Mouse (Mus musculus): ENCODE measurements around the gene Ranbp17. TPM values are rescaled to one million over a fixed set of nuclear protein-coding genes. Genes with fewer than 3 reads are reported as not detected.
A peak's percentile ranks its signal among the peaks of the same experiment; 100 is the strongest.

Ranbp17 gene
- total and polyA plus RNA-seq, 3 experiments: 0.09 TPM; not detected in 2

GRCm38 (mm10) chr11:33485746-33486145, 27.8 kb downstream of the Ranbp17 start:
- no peak overlapping the region for H3K27ac ChIP-seq (ENCODE audit: insufficient read depth, low read depth)
- TF ChIP-seq MXI1 (IDR thresholded peaks at IDR 0.05; ENCODE audit: low read depth, low read length): no peak
- no peak for TF ChIP-seq POLR2AphosphoS2 (IDR thresholded peaks at IDR 0.05; ENCODE audit: low read depth, low read length)
- no peak for TF ChIP-seq USF2 (conservative IDR thresholded peaks at IDR 0.05; ENCODE audit: low read depth, low read length)
- TF ChIP-seq JUN (IDR thresholded peaks at IDR 0.05; ENCODE audit: insufficient read depth, low read depth, low read length): no peak
- TF ChIP-seq NRF1 (IDR thresholded peaks at IDR 0.05; ENCODE audit: low read depth, low read length): no peak
- DNase-seq (ENCODE audit: extremely low read depth): no peak
- H3K36me3 ChIP-seq (replicated peaks in 1 of 2; ENCODE audit: control insufficient read depth in 1 of 2, insufficient read depth in 1 of 2, low read length in 1 of 2): no peaks in the 10 kb centered on the region
- 0 out of 4 replicates have a peak, but pooled peaks cover 0 to 4% of the 10 kb centered on the region in 2 experiments for H3K4me1 ChIP-seq (ENCODE audit: control insufficient read depth in 1 of 2, insufficient read depth in 2 of 2)
- in situ Hi-C loops (cut with MboI; ENCODE audit: low pct_ligation_motif_present, low pct_unique_long_range_greater_than_20kb, low sequenced_read_pairs): no loop called here
- dilution Hi-C loops (cut with MboI; ENCODE audit: extremely low pct_ligation_motif_present, extremely low pct_unique_long_range_greater_than_20kb, low sequenced_read_pairs): no loop called here
- no peaks in the 10 kb centered on the region for H3K27me3 ChIP-seq (replicated peaks)
- no peaks in the 10 kb centered on the region for H3K9me3 ChIP-seq (replicated peaks; ENCODE audit: low read length)
- no peak overlapping the region for H3K9ac ChIP-seq (ENCODE audit: insufficient read depth, low read depth)
- H3K79me2 ChIP-seq (replicated peaks; ENCODE audit: control insufficient read depth, extremely low read depth, insufficient read depth, poor library complexity, severe bottlenecking): no peaks in the 10 kb centered on the region
- H3K4me3 ChIP-seq (replicated peaks in 1 of 3; ENCODE audit: low read depth in 2 of 3, low read length in 2 of 3, poor library complexity in 1 of 3): no peak overlapping the region
- no peak overlapping the region for H3K4me2 ChIP-seq (ENCODE audit: insufficient read depth, low read depth, poor library complexity, severe bottlenecking)

GRCm38 (mm10) chr11:33480410-33480809, 33.1 kb downstream of the Ranbp17 start:
- H3K79me2 ChIP-seq (replicated peaks; ENCODE audit: control insufficient read depth, extremely low read depth, insufficient read depth, poor library complexity, severe bottlenecking): no peaks in the 10 kb centered on the region
- H3K27me3 ChIP-seq (replicated peaks): no peaks in the 10 kb centered on the region
- H3K4me2 ChIP-seq (ENCODE audit: insufficient read depth, low read depth, poor library complexity, severe bottlenecking): no peak overlapping the region
- H3K27ac ChIP-seq (ENCODE audit: insufficient read depth, low read depth): no peak overlapping the region
- no peaks in the 10 kb centered on the region for H3K4me1 ChIP-seq (ENCODE audit: control insufficient read depth in 1 of 2, insufficient read depth in 2 of 2)
- H3K4me3 ChIP-seq (replicated peaks in 1 of 3; ENCODE audit: low read depth in 2 of 3, low read length in 2 of 3, poor library complexity in 1 of 3): no peak overlapping the region
- no peak for DNase-seq (ENCODE audit: extremely low read depth)
- dilution Hi-C loops (cut with MboI; ENCODE audit: extremely low pct_ligation_motif_present, extremely low pct_unique_long_range_greater_than_20kb, low sequenced_read_pairs): no loop called here
- no peak overlapping the region for H3K9ac ChIP-seq (ENCODE audit: insufficient read depth, low read depth)
- no peaks in the 10 kb centered on the region for H3K36me3 ChIP-seq (replicated peaks in 1 of 2; ENCODE audit: control insufficient read depth in 1 of 2, insufficient read depth in 1 of 2, low read length in 1 of 2)
- 0 out of 4 replicates have a peak, but pooled peaks of 1 of the 2 experiments have one; percentile 7 for TF ChIP-seq CTCF (conservative IDR thresholded peaks at IDR 0.05 in 1 of 2, IDR thresholded peaks at IDR 0.05 in 1 of 2; ENCODE audit: low read depth in 2 of 2, low read length in 2 of 2)
- no peak for TF ChIP-seq MAX (IDR thresholded peaks at IDR 0.05; ENCODE audit: low read length)
- no peak for TF ChIP-seq GABPA (IDR thresholded peaks at IDR 0.05; ENCODE audit: insufficient replicate concordance, low read depth, low read length)
- 0 out of 2 replicates have a peak, but pooled peaks have one; percentile 16 for TF ChIP-seq BHLHE40 (IDR thresholded peaks at IDR 0.05; ENCODE audit: low read depth, low read length)
- TF ChIP-seq RAD21 (IDR thresholded peaks at IDR 0.05; ENCODE audit: low read depth, low read length): no peak
- TF ChIP-seq UBTF (IDR thresholded peaks at IDR 0.05; ENCODE audit: low read depth, low read length): no peak
- TF ChIP-seq POLR2AphosphoS2 (IDR thresholded peaks at IDR 0.05; ENCODE audit: low read depth, low read length): no peak
- no peak for TF ChIP-seq ETS1 (conservative IDR thresholded peaks at IDR 0.05; ENCODE audit: low read depth, low read length)
- in situ Hi-C loops (cut with MboI; ENCODE audit: low pct_ligation_motif_present, low pct_unique_long_range_greater_than_20kb, low sequenced_read_pairs): no loop called here
- no peaks in the 10 kb centered on the region for H3K9me3 ChIP-seq (replicated peaks; ENCODE audit: low read length)

DNA sequence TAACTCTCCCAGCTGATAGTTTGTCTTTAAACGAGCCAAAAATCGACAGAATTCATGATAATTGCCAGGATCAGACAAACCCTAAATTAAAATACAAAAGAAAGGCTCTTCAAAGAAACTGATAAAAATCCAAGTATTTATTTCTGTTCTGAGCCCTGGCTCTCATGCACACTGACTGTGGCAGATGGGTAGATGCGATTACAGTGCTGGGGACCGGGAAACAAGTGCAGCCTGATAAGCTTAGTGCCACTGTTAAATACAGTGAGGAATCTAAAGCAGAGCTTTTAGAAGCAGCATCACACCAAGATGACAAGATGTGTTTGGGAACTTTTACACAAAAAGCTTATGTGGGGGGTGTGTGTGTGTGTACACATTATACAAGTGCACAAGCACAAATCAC, 34.3 kb downstream of the Ranbp17 start:
- DNase-seq (ENCODE audit: extremely low read depth): no peak
- no peaks in the 10 kb centered on the region for H3K9me3 ChIP-seq (replicated peaks; ENCODE audit: low read length)
- H3K27ac ChIP-seq (ENCODE audit: insufficient read depth, low read depth): no peak overlapping the region
- no peaks in the 10 kb centered on the region for H3K27me3 ChIP-seq (replicated peaks)
- H3K4me1 ChIP-seq (ENCODE audit: control insufficient read depth in 1 of 2, insufficient read depth in 2 of 2): no peaks in the 10 kb centered on the region
- dilution Hi-C loops (cut with MboI; ENCODE audit: extremely low pct_ligation_motif_present, extremely low pct_unique_long_range_greater_than_20kb, low sequenced_read_pairs): no loop called here
- H3K79me2 ChIP-seq (replicated peaks; ENCODE audit: control insufficient read depth, extremely low read depth, insufficient read depth, poor library complexity, severe bottlenecking): no peaks in the 10 kb centered on the region
- TF ChIP-seq PAX5 (IDR thresholded peaks at IDR 0.05; ENCODE audit: low read length) (no peak), ELF1 (IDR thresholded peaks at IDR 0.05; ENCODE audit: low read depth, low read length) (no peak), SIN3A (IDR thresholded peaks at IDR 0.05; ENCODE audit: low read length) (no peak), MEF2A (IDR thresholded peaks at IDR 0.05; ENCODE audit: borderline replicate concordance, low read depth, low read length) (no peak), TCF12 (IDR thresholded peaks at IDR 0.05; ENCODE audit: low read depth, low read length) (no peak), ZKSCAN1 (IDR thresholded peaks at IDR 0.05; ENCODE audit: borderline replicate concordance, low read depth, low read length) (no peak), RAD21 (IDR thresholded peaks at IDR 0.05; ENCODE audit: low read depth, low read length) (no peak), UBTF (IDR thresholded peaks at IDR 0.05; ENCODE audit: low read depth, low read length) (no peak), CTCF (conservative IDR thresholded peaks at IDR 0.05 in 1 of 2, IDR thresholded peaks at IDR 0.05 in 1 of 2; ENCODE audit: low read depth in 2 of 2, low read length in 2 of 2) (no peak), USF2 (conservative IDR thresholded peaks at IDR 0.05; ENCODE audit: low read depth, low read length) (no peak), E2F4 (IDR thresholded peaks at IDR 0.05; ENCODE audit: insufficient replicate concordance, low read depth, low read length) (no peak), CHD2 (IDR thresholded peaks at IDR 0.05; ENCODE audit: low read length) (no peak), EP300 (IDR thresholded peaks at IDR 0.05; ENCODE audit: low read length) (no peak), SMC3 (IDR thresholded peaks at IDR 0.05; ENCODE audit: low read depth, low read length) (no peak), MYC (IDR thresholded peaks at IDR 0.05; ENCODE audit: low read depth, low read length) (no peak), USF1 (IDR thresholded peaks at IDR 0.05; ENCODE audit: low read depth, low read length) (no peak)
- H3K4me2 ChIP-seq (ENCODE audit: insufficient read depth, low read depth, poor library complexity, severe bottlenecking): no peak overlapping the region
- H3K36me3 ChIP-seq (replicated peaks in 1 of 2; ENCODE audit: control insufficient read depth in 1 of 2, insufficient read depth in 1 of 2, low read length in 1 of 2): no peaks in the 10 kb centered on the region
- in situ Hi-C loops (cut with MboI; ENCODE audit: low pct_ligation_motif_present, low pct_unique_long_range_greater_than_20kb, low sequenced_read_pairs): no loop called here
- no peak overlapping the region for H3K9ac ChIP-seq (ENCODE audit: insufficient read depth, low read depth)
- no peak overlapping the region for H3K4me3 ChIP-seq (replicated peaks in 1 of 3; ENCODE audit: low read depth in 2 of 3, low read length in 2 of 3, poor library complexity in 1 of 3)
